Mouse (Mus musculus) embryonic facial prominence, embryonic 10.5 days (tissue): ENCODE results near the gene Prpsap1. TPM values are rescaled to one million over a fixed set of nuclear protein-coding genes. Genes with fewer than 3 reads are reported as not detected.
A peak's percentile ranks its signal among the peaks of the same experiment; 100 is the strongest.

Experiments used
- DNase-seq: peaks from one replicate; pipeline ENCODE4 v3.0.0-alpha.2; 2017; ENCODE audit warnings: low spot score
- H3K27ac ChIP-seq: fragments of 300-500 bp; sonication (generic); replicated peaks from 2 replicates; pipeline ENCODE4 v1.5.1; 2016; ENCODE audit warnings: mild to moderate bottlenecking
- H3K27me3 ChIP-seq: fragments of 300-500 bp; sonication (generic); replicated peaks from 2 replicates; pipeline ENCODE4 v1.6.1; 2016; ENCODE audit warnings: low read depth, mild to moderate bottlenecking; ENCODE audit not compliant: poor library complexity, severe bottlenecking
- H3K36me3 ChIP-seq: fragments of 300-500 bp; sonication (generic); replicated peaks from 2 replicates; pipeline ENCODE4 v1.6.1; 2016; ENCODE audit warnings: mild to moderate bottlenecking, moderate library complexity
- H3K4me1 ChIP-seq: fragments of 300-500 bp; sonication (generic); 2 replicates; pipeline ENCODE4 v1.6.1; 2016
- H3K4me3 ChIP-seq: fragments of 300-500 bp; sonication (generic); 2 replicates; pipeline ENCODE4 v1.5.1; 2016; ENCODE audit warnings: mild to moderate bottlenecking, moderate library complexity
- H3K9me3 ChIP-seq: fragments of 300-500 bp; sonication (generic); 2 replicates; pipeline ENCODE4 v1.6.1; 2016; ENCODE audit warnings: mild to moderate bottlenecking
- WGBS: fragments of 180-500 bp; shearing (Covaris S2); methylation state at CpG from one replicate; pipeline ENCODE4 v1.1.7; 2016; 5-methylcytosine and 5-hydroxymethylcytosine counted together
- polyA plus RNA-seq: library from polyadenylated mRNA; unstranded; fragments of >200 nt; fragmentation: Nextera tagmentation; extraction: Ambion mirVana; gene quantifications from 2 replicates; pipeline ENCODE4 v1.2.1, GENCODE M21; 2016

Gene Prpsap1
- polyA plus RNA-seq, 1 experiment from 2014 or later = 233 TPM

GRCm38 (mm10) chr11:116530187-116531147 is 36.5 kb upstream of the Prpsap1 start, which contains the start of gene Sphk1:
Gene Sphk1 (plus strand): TSS chr11:116530925.
- Histone ChIP-seq H3K4me3 (peak within 1 kb of the TSS; percentile 64), H3K4me1 (peaks cover 51% of the 10 kb centered on the region), H3K27me3 (peaks cover 68% of the 10 kb centered on the region), H3K9me3 (no peaks in the 10 kb centered on the region), H3K36me3 (no peaks in the 10 kb centered on the region), H3K27ac (peak within 1 kb of the TSS; percentile 81)
- DNase-seq = peak; percentile 71
- 15% methylated on average over 11 of the region's 11 CpGs for WGBS

GRCm38 (mm10) chr11:116528636-116529320 is 34.8 kb upstream of the Prpsap1 start:
- no peak for DNase-seq
- Histone ChIP-seq H3K36me3 (no peaks in the 10 kb centered on the region), H3K27me3 (peaks cover 54% of the 10 kb centered on the region), H3K27ac (peak overlapping the region; percentile 14; the same call in 1 of the 2 replicates), H3K4me1 (peaks cover 43% of the 10 kb centered on the region), H3K4me3 (no peak overlapping the region), H3K9me3 (no peaks in the 10 kb centered on the region)
- WGBS = 70% methylated on average over 8 of the region's 8 CpGs

- no peak for DNase-seq
- WGBS = 54% methylated on average over 5 of the region's 5 CpGs
- H3K9me3 ChIP-seq = no peaks in the 10 kb centered on the region
- H3K27ac ChIP-seq = peak overlapping the region; percentile 8; the same call in 1 of the 2 replicates
- H3K36me3 ChIP-seq = no peaks in the 10 kb centered on the region
- H3K27me3 ChIP-seq = peaks cover 9% of the 10 kb centered on the region; the same call in 1 of the 2 replicates
- no peak overlapping the region for H3K4me3 ChIP-seq
- H3K4me1 ChIP-seq = peaks cover 14% of the 10 kb centered on the region
Measured at GRCm38 (mm10) chr11:116523699-116524189, 29.7 kb upstream of the Prpsap1 start.

GRCm38 (mm10) chr11:116522886-116523698 is 29.1 kb upstream of the Prpsap1 start:
- Histone ChIP-seq H3K36me3 (no peaks in the 10 kb centered on the region), H3K9me3 (no peaks in the 10 kb centered on the region), H3K4me3 (no peak overlapping the region), H3K27ac (peak overlapping the region; percentile 8; the same call in 1 of the 2 replicates), H3K27me3 (0 out of 2 replicates have a peak, but pooled peaks cover 4% of the 10 kb centered on the region), H3K4me1 (peaks cover 20% of the 10 kb centered on the region)
- DNase-seq = no peak
- 56% methylated on average over 16 of the region's 16 CpGs for WGBS

GRCm38 (mm10) chr11:116522046-116522445 is 28.0 kb upstream of the Prpsap1 start:
- no peaks in the 10 kb centered on the region for H3K9me3 ChIP-seq
- no peak for DNase-seq
- 0 out of 2 replicates have a peak, but pooled peaks cover 4% of the 10 kb centered on the region for H3K27me3 ChIP-seq
- WGBS = 88% methylated on average over 3 of the region's 3 CpGs
- no peaks in the 10 kb centered on the region for H3K36me3 ChIP-seq
- no peak overlapping the region for H3K4me3 ChIP-seq
- peaks cover 24% of the 10 kb centered on the region for H3K4me1 ChIP-seq
- no peak overlapping the region for H3K27ac ChIP-seq

GRCm38 (mm10) chr11:116521143-116521542 is 27.1 kb upstream of the Prpsap1 start:
- Histone ChIP-seq H3K27ac (no peak overlapping the region), H3K4me1 (peaks cover 24% of the 10 kb centered on the region), H3K27me3 (0 out of 2 replicates have a peak, but pooled peaks cover 4% of the 10 kb centered on the region), H3K36me3 (no peaks in the 10 kb centered on the region), H3K9me3 (no peaks in the 10 kb centered on the region), H3K4me3 (no peak overlapping the region)
- 61% methylated on average over 3 of the region's 3 CpGs for WGBS
- no peak for DNase-seq

- no peaks in the 10 kb centered on the region for H3K9me3 ChIP-seq
- H3K27ac ChIP-seq = peak overlapping the region; percentile 80
- WGBS = 68% methylated on average over 8 of the region's 8 CpGs
- H3K27me3 ChIP-seq = peaks cover 20% of the 10 kb centered on the region
- no peak overlapping the region for H3K4me3 ChIP-seq
- DNase-seq = peak; percentile 53
- no peaks in the 10 kb centered on the region for H3K36me3 ChIP-seq
- peaks cover 27% of the 10 kb centered on the region for H3K4me1 ChIP-seq
Measured at GRCm38 (mm10) chr11:116518482-116518881, 24.5 kb upstream of the Prpsap1 start.

- no peaks in the 10 kb centered on the region for H3K36me3 ChIP-seq
- 9% methylated on average over 24 of the region's 24 CpGs for WGBS
- H3K4me1 ChIP-seq = peaks cover 19% of the 10 kb centered on the region
- no peak overlapping the region for H3K27ac ChIP-seq
- peak; percentile 39 for DNase-seq
- peak overlapping the region; percentile 28 for H3K4me3 ChIP-seq
- no peaks in the 10 kb centered on the region for H3K9me3 ChIP-seq
- H3K27me3 ChIP-seq = peaks cover 20% of the 10 kb centered on the region
Measured at GRCm38 (mm10) chr11:116515330-116516020, 21.5 kb upstream of the Prpsap1 start.

GRCm38 (mm10) chr11:116513531-116514038 is 19.6 kb upstream of the Prpsap1 start:
- 81% methylated on average over 4 of the region's 4 CpGs for WGBS
- no peak overlapping the region for H3K4me3 ChIP-seq
- H3K36me3 ChIP-seq = no peaks in the 10 kb centered on the region
- H3K9me3 ChIP-seq = no peaks in the 10 kb centered on the region
- DNase-seq = no peak
- H3K27ac ChIP-seq = no peak overlapping the region
- peaks cover 20% of the 10 kb centered on the region for H3K4me1 ChIP-seq
- H3K27me3 ChIP-seq = peaks cover 20% of the 10 kb centered on the region

GRCm38 (mm10) chr11:116512987-116513386 is 19.0 kb upstream of the Prpsap1 start:
- Histone ChIP-seq H3K27me3 (peaks cover 20% of the 10 kb centered on the region), H3K36me3 (no peaks in the 10 kb centered on the region), H3K4me3 (no peak overlapping the region), H3K27ac (no peak overlapping the region), H3K9me3 (no peaks in the 10 kb centered on the region), H3K4me1 (peaks cover 16% of the 10 kb centered on the region)
- WGBS = 86% methylated on average over 6 of the region's 6 CpGs
- no peak for DNase-seq

GRCm38 (mm10) chr11:116512154-116512553 is 18.2 kb upstream of the Prpsap1 start:
- no peak for DNase-seq
- no peaks in the 10 kb centered on the region for H3K36me3 ChIP-seq
- 94% methylated on average over 7 of the region's 7 CpGs for WGBS
- no peaks in the 10 kb centered on the region for H3K9me3 ChIP-seq
- H3K27ac ChIP-seq = no peak overlapping the region
- peaks cover 12% of the 10 kb centered on the region for H3K4me1 ChIP-seq
- H3K27me3 ChIP-seq = peaks cover 20% of the 10 kb centered on the region
- no peak overlapping the region for H3K4me3 ChIP-seq
